Mouse (Mus musculus) naive thymus-derived CD4-positive, alpha-beta T cell, adult 2 months (primary cell): Measurements from ENCODE around the gene Ndel1.
"Not testable (repeated sequence)": the region's sequence is repeated elsewhere in the genome, so short reads cannot be mapped to it uniquely, and the experiment has no call there.

ENCODE experiments used
- DNase-seq: peaks from one replicate; pipeline ENCODE4 v3.0.0-alpha.2; 2011; ENCODE audit warnings: low read depth

The Ndel1 gene

GRCm38 (mm10) chr11:68850862-68851261, 20.8 kb downstream of the Ndel1 start:
- DNase-seq, result no peak

- DNase-seq, result no peak
Observed at GRCm38 (mm10) chr11:68839606-68840005, 32.1 kb downstream of the Ndel1 start.

- no peak for DNase-seq
Observed at GRCm38 (mm10) chr11:68835034-68835433, 36.6 kb downstream of the Ndel1 start.

GRCm38 (mm10) chr11:68833593-68833992, 38.1 kb downstream of the Ndel1 start:
- DNase-seq, result no peak

GRCm38 (mm10) chr11:68832793-68833192, 38.9 kb downstream of the Ndel1 start:
- DNase-seq, result no peak

DNA sequence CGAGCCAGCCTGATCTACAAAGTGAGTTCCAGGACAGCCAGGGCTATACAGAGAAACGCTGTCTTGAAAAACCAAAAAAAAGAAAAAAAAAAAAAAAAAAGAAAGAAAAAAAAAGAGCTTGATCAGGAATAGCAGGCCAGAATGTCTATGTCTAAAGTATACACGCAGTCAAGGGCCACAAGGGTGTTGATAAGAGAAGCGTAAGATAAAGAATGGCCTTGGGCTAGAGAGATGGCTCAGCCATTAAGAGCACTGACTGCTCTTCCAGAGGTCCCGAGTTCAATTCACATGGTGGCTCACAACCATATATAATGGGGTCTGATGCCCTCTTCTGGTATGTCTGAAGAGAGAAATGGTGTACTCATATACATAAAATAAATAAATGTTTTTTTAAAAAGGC, 40.1 kb downstream of the Ndel1 start:
- not testable (repeated sequence) for DNase-seq

- DNase-seq, result no peak
Observed at GRCm38 (mm10) chr11:68826735-68827134, 44.9 kb downstream of the Ndel1 start.

- DNase-seq, result no peak
Observed at GRCm38 (mm10) chr11:68822326-68822725, 49.3 kb downstream of the Ndel1 start.

DNA sequence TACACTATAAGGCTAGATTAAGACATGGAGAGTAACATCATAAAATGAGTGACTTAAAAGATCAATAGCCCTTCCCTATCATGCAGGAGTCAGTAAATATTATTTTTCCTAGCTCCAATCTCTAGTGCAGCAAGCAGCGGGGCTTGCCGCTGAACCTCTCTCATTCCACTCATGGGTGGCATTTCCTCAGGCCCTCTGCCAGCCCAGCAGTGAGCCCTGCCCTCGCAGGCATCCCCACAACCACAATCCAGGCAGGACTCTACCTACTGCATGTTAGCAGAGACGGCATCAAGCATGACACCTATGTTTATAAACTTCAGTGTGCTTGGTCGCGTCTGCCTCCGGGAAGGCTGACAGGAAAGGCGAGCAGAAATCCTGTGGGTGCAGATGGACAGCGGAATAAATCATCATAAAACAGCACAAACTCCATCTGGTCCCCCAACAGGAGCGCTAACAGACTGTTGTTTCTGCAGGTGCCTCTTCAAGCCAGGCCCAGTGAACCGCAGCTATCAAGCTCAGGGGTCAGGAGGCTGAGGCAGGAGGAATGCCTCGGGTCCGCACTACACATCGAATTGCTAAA, 52.3 kb downstream of the Ndel1 start:
- no peak for DNase-seq

GRCm38 (mm10) chr11:68818416-68818815, 53.2 kb downstream of the Ndel1 start:
- no peak for DNase-seq

- no peak for DNase-seq
Observed at GRCm38 (mm10) chr11:68811881-68812577, 59.6 kb downstream of the Ndel1 start.

GRCm38 (mm10) chr11:68807787-68808186, 63.9 kb downstream of the Ndel1 start:
- peak; percentile 68 for DNase-seq

DNA sequence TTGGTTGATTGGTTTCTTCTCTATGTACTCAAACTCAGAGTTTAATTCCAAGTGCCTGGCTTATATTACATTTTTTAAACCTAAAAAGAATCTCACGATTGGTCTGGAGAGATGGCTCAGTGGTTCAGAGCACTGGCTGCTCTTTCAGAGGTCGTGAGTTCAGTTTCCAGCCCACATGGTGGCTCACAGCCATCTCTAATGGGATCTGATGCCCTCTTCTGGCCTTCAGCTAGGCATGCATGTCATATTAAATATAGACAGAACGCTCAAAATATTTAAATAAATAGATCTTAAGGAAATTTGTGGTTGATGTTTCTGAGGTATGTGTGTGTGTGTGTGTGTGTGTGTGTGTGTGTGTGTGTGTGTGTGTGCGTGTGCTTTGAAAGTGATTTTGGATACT, 66.5 kb downstream of the Ndel1 start:
- no peak for DNase-seq

GRCm38 (mm10) chr11:68798258-68798657, 73.4 kb downstream of the Ndel1 start:
- DNase-seq, result no peak

DNA sequence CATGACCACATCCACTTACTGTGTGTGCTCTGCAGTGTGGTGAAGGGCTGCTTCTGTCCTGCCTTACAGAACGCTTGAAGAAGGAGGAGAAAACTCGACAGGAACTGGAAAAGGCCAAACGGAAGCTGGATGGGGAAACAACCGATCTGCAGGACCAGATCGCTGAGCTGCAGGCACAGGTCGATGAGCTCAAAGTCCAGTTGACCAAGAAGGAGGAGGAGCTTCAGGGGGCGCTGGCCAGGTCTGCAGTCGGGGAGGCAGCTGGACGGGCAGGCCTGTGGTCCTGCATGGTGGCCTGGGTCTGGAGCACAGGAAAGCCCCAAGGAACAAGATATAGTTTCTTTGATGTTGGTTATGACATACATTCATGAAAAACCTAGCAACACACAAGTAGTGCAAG, 79.9 kb downstream of the Ndel1 start:
- no peak for DNase-seq

DNA sequence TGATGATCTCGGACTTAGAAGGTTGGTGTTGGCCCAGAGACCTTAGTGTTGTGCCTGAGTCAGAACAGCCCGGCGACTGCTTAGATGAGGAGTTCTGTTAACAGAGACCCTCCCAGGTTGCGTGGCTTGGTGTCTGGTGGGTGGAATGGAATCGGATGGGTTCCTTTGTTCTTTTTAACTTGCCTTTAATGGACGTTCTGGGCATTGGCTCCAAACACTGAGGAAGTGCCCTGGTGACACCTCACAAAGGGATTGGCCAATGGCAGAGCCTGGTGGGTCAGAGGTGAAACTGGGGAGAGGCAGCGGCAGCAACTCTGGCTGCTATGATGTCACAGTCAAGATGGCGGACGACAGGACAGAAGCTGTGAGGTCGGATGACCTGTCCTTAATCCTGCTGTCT, 80.9 kb downstream of the Ndel1 start:
- DNase-seq, result no peak

GRCm38 (mm10) chr11:68787222-68787621, 84.4 kb downstream of the Ndel1 start:
- no peak for DNase-seq

GRCm38 (mm10) chr11:68785813-68786212, 85.8 kb downstream of the Ndel1 start:
- DNase-seq, result no peak

- DNase-seq, result no peak
Observed at GRCm38 (mm10) chr11:68782336-68782735, 89.3 kb downstream of the Ndel1 start.

DNA sequence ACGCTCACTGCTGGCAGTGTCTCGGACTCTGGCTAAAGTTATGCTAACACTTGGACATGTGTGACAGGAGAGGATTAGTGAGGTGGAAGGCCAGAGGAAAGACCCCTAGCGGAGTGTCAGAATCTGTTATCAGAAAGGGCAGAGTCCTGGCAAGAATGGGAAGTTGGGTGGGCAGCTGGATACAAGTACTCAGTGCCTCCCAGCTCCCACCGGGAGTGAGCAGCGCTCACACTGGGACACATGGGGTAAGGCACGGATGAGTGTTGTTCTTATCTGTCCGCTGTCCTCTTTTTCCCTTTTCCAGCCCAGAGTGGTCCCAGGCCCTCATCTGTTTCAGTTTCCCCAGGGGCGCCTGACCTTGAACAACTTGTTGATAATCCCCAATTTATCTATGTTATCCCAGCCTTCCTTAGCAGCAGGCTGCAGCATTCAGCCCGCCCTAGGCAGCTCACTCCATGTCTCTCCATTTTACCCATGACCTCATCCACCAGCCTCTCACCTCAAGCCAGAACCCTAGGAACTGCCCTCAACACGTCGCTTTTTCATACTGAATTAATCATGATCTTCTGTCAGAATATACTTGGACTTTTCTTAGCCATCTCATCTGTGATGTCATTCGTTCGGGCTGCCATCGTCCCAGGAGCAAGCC, 91.1 kb downstream of the Ndel1 start:
- DNase-seq, result no peak

GRCm38 (mm10) chr11:68779735-68780465, 91.8 kb downstream of the Ndel1 start:
- DNase-seq, result no peak

DNA sequence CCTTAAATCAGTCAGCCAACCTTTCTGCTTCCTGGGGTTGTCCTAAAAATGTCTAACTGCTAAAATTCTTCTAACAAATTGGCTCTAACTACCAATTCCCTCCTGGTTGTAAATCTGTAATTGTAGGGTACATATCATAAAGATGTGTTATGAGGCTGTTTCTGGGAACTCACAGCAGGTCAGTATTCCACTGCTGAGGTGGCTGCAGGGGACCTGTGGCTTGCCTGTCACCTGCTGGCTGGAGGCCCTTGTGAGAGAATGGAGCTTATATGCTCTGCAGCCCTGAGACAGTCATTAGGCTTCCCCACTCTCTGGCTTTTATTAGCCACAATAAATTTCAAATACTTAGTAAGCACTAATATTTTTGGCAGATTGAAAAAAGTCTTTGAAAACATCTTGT, 92.8 kb downstream of the Ndel1 start:
- no peak for DNase-seq

DNA sequence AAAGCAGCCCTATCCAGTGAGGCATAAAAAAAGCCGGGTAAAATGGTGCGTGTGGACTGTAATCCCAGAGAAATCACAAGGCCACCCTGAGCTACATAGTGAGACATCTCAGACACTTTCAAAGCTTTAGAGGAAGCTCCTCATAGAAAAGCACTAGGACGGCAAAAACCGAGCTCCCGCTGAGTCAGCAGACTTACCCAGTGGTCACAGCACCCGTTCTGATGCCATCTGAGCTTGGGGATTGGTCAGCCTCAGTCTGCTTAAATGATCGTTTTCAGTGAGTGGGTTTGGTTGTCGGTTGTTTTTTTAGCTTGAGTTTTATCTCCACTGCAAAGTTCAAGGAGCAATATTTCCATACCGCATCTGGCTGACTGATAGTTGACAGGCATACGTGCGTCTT, 93.7 kb downstream of the Ndel1 start:
- no peak for DNase-seq
